Mouse (Mus musculus) embryonic facial prominence, embryonic 15.5 days (tissue): ENCODE results near the gene Olfr921. TPM values are rescaled to one million over a fixed set of nuclear protein-coding genes. Genes with fewer than 3 reads are reported as not detected.

Experiments used
- polyA plus RNA-seq: library from polyadenylated mRNA; unstranded; fragments of >200 nt; fragmentation: Nextera tagmentation; extraction: Ambion mirVana; gene quantifications from 2 replicates; pipeline ENCODE4 v1.2.1, GENCODE M21; 2015

The Olfr921 gene
- polyA plus RNA-seq, 1 experiment from 2014 or later = not detected

Other genes with a start within 250 kb of the Olfr921 start
- 0.11 TPM in 1 of 2 replicates, not detected in the other for gene Olfr910, start 235.2 kb upstream of the Olfr921 start, polyA plus RNA-seq
- not detected in 2 replicates for gene Olfr912, start 192.9 kb upstream of the Olfr921 start, polyA plus RNA-seq
- not detected in 2 replicates for gene Olfr913, start 180.3 kb upstream of the Olfr921 start, polyA plus RNA-seq
- gene Olfr914, start 168.0 kb upstream of the Olfr921 start, polyA plus RNA-seq = not detected in 2 replicates
- not detected in 2 replicates for gene Olfr916, start 113.2 kb upstream of the Olfr921 start, polyA plus RNA-seq
- not detected in 2 replicates for gene Olfr917, start 107.2 kb upstream of the Olfr921 start, polyA plus RNA-seq
- gene Olfr918, start 98.5 kb upstream of the Olfr921 start, polyA plus RNA-seq = 0.05 TPM in 1 of 2 replicates, not detected in the other
- gene Olfr919, start 69.4 kb upstream of the Olfr921 start, polyA plus RNA-seq = not detected in 2 replicates
- gene Vwa5a, start 54.8 kb upstream of the Olfr921 start, polyA plus RNA-seq = 28.9 and 30.4 TPM in 2 replicates
- 0.04 TPM in 1 of 2 replicates, not detected in the other for gene Olfr920, start 20.8 kb upstream of the Olfr921 start, polyA plus RNA-seq
- gene Olfr922, start 41.5 kb downstream of the Olfr921 start, polyA plus RNA-seq = not detected in 2 replicates
- gene Olfr923, start 53.5 kb downstream of the Olfr921 start, polyA plus RNA-seq = 0.70 and 0.88 TPM in 2 replicates
- gene Olfr924, start 71.4 kb downstream of the Olfr921 start, polyA plus RNA-seq = 0.08 TPM in 1 of 2 replicates, not detected in the other
- not detected in 2 replicates for gene Olfr26, start 82.0 kb downstream of the Olfr921 start, polyA plus RNA-seq
- not detected in 2 replicates for gene Olfr926, start 104.1 kb downstream of the Olfr921 start, polyA plus RNA-seq
- gene Olfr930, start 156.7 kb downstream of the Olfr921 start, polyA plus RNA-seq = 0.30 TPM in 1 of 2 replicates, not detected in the other
- gene Olfr933, start 199.2 kb downstream of the Olfr921 start, polyA plus RNA-seq = 0.11 and 0.14 TPM in 2 replicates
- 0.07 TPM in 1 of 2 replicates, not detected in the other for gene Olfr934, start 215.2 kb downstream of the Olfr921 start, polyA plus RNA-seq
- gene Olfr935, start 226.6 kb downstream of the Olfr921 start, polyA plus RNA-seq = 0.19 TPM in 1 of 2 replicates, not detected in the other